Mouse (Mus musculus): ENCODE measurements at regions not wholly inside any gene's neighbourhood (a gene's known extent, or its start where the extent isn't known, plus 50 kb on each side); places are given as distances from the start of the nearest gene placed in this dataset.

DNA sequence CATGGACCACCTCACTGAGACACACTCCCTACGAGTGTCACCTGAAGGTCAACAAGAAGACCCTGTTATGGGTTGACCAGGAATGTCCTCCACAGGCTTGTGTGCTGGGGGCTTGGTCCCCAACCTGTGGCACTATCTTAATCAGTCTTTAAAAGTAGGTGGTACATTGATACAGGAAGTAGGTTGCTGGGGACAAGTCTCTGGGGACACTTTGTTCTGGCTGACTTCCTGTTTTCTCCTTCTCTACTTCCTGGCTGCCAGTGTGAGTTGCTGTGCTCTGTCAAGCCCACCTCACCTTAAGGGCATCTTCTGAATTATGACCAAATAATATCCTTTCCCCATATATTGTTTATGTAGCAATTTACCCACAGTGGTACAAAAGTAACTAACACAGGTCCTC lies 96.1 kb downstream of the Cct6b start:
- intact Hi-C loops (cut with DNase I) = no loop called here
- no peak for DNase-seq (ENCODE audit: low spot score in 2 of 2)

DNA sequence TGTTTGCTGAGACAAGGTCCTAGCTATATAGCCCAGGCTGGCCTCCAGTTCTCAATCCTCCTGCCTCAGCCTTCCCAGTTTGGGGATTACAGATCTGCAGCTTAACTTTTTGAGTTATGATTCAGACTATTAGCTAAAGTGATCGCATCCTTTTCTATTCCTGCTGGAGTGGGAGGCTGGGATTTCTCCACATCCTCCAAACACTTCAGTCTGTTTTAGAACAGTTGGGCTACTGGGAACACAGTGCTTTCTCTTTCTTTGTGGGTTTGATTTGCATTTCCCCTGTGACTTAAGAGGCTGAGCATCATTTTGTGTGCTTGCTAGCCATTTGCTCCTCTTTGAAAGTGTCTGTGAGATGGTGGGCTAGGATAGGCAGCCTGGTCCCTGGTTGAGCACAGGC lies 100.0 kb downstream of the Cct6b start:
- DNase-seq (ENCODE audit: low spot score in 2 of 2) = peak in 1 of 2 experiments; percentile 21

DNA sequence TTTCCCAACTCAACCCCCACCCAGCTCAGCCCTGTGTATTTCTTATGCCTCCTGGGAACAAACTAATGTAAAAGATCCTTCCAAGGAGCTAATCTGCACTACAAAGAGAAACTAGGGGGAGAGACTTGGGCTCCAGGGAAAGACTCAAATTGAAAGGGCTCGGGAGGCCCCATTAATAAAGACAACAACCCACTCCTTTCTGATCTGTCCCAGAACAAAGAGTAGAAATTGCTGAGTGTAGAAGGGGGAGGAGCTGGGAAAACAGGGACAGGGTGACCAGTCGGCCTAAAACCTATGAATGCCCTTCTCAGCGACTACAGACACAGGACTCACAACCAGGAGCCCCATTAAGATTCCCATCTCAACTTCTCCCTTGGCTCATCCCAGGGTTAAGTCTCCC lies 102.0 kb downstream of the Cct6b start:
- no peak for DNase-seq (ENCODE audit: low spot score in 2 of 2)
- intact Hi-C loops (cut with DNase I) = no loop called here

More for the DNA sequence above, 100.0 kb downstream of the Cct6b start:
- intact Hi-C loops (cut with DNase I) = no loop called here

DNA sequence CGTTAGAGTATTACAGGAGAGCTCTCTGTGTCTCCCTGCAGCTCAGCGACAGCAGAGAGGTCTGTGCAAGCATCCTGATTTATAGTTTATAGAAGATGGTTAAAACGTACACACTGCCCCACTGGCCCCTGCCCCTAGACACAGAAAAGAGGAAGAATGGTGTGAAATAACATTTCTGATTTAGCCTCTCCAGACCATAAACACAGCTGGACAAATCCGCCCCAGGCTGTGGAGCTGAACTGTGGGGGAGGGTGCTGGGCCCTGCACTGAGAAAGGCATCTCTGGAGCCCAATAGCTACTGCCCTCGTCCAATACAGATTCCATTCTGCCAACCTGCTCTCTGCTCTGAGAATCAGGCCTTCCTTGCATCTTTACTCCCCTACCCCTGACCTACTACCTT lies 112.4 kb downstream of the Cct6b start:
- intact Hi-C loops (cut with DNase I) = no loop called here
- no peak for DNase-seq (ENCODE audit: low spot score in 2 of 2)

DNA sequence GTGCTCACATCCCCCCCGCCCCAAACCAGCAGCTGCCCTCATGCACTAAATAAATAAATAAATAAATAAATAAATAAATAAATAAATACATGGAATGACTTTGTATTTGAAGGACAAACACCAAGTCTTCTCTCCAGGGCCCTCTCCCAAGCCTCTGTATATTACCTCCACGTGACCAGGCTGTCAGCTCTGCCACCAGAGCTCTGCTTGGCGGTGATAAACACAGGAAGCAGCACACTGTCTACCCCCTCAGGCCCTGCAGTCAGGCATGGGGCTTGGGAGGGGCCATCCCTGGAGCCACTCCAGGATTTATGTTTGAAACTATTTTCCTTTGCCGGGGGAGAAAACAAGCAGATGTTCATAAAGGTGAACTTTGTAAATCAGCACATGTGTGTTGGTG lies 125.6 kb downstream of the Cct6b start:
- DNase-seq (ENCODE audit: low spot score in 2 of 2) = no peak
- intact Hi-C loops (cut with DNase I) = no loop called here

DNA sequence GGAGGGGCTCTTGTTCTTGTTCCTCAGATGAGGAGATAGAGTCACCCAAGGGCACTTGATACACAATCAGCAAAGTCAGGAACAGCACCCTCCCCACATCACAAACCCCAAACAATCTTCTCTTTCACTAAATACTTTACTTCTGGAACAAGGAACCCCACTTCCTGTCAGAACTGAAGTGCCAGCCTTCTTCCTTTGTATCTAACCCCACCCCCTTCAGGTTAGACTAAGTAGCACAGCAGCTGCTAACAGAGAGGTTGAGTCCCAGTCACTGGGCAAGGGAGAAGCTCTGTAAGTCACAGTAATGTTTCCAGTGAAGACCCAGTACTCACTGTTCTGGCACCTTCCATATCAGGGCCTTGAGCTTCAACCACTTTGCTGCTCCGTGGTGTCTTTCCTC lies 131.9 kb downstream of the Cct6b start:
- intact Hi-C loops (cut with DNase I) = no loop called here
- no peak for DNase-seq (ENCODE audit: low spot score in 2 of 2)

DNA sequence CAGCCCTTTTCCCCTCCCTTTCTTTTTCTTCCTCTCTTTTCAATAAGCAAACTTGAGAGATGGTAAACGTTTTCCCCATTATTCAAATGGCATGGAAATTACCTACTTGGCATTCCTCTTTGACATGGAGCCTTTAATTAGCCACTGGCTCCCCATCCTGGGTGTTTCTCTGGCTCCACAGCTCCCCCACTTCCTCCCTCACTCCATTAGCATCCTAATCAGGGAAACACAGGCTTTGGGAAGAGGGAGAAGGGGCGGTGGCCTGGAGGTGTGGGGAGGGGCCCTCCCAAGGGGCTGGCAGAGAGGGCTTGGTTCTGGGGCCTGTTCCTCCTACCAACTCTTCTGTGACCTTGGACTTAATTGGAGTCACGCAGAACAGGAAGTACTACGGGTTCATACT lies 132.7 kb downstream of the Cct6b start:
- DNase-seq (ENCODE audit: low spot score in 2 of 2) = no peak
- intact Hi-C loops (cut with DNase I) = no loop called here

DNA sequence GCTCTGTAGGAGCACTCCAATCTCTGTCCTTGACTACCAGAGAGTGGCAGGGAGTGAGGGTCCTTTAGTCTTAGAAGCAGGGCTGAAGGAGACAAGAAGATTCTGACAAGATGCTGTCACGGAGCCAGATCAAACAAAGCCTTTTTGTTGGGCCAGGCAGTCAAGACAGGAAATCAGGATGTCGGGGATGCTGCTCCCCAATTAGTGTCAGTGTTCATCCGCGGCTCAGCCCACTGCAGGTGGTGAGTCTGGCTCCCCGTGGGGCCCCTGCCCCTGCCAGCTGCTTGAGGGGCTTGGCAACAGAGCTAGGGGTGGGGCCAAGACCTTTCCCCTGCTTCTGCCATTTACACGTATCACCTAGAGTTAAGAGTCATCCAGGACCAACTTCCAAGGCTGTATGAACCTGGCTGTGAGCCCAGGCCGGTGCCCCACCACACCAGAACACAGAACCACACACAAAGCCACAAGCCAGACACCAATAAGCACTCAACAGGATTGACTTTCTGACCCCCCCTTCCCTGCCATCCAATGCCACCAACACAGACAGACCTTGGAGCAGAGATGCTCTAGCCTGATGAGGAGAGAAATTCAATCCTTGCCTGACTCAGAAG lies 137.5 kb downstream of the Cct6b start:
- intact Hi-C loops (cut with DNase I) = no loop called here
- no peak for DNase-seq (ENCODE audit: low spot score in 2 of 2)

DNA sequence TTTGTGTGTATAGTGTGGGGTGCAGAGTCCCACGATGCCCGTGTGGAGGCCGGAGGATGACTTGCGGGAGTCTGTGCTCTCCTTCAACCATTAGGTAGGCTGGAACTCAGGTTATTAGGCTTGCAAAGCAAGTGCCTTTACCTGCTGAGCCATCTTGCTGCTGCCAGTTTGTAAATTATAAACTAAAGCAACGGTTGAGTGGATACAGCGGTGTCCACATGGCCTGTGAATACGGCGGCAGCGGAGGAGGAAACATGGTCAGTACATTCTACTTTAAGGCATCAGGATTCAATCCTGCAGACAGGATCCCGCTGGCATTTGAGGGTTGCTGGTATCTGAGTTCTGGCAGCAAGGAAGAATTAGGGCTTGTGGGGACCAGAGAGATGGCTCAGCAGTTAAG lies 143.1 kb downstream of the Cct6b start:
- intact Hi-C loops (cut with DNase I) = no loop called here
- DNase-seq (ENCODE audit: low spot score in 2 of 2) = no peak

DNA sequence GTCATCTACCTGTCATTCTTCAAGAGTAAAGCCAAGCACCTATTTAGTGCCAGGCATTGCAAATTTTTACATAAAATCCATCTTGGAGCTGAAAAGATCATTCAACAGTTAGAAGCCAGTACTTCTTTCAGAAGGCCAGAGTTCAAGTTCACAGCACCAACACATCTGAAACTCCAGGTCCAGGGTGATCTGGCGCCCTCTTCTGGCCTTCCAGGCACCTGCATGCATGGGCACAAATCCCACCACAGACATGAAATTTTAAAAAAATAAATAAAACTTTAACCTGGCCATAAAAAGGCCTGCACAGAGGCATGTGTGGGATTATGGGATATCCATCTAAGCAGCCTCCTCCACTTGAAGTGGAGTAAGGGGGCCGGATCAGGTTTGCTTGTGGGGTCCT lies 144.7 kb downstream of the Cct6b start:
- intact Hi-C loops (cut with DNase I) = no loop called here
- DNase-seq (ENCODE audit: low spot score in 2 of 2) = no peak

DNA sequence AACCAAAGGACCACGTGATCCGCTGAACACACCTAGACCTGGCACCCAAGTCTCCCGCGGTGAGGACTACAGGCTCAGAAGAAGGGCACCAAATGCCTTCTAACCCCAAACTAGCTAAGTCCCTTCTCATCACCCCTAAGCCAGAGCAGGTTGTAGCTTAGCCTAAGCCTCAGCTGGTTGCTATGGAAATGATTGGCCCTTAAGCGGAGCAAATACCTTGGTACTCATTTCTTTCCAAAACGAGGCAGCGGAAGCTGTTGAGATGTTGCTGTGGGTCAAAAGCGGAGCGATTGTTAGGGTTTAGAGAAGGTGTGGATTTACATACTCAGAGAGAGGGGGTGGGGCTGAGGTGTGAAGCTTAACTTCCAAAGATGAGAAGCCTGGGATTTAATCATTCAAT lies 145.7 kb downstream of the Cct6b start:
- intact Hi-C loops (cut with DNase I) = no loop called here
- no peak for DNase-seq (ENCODE audit: low spot score in 2 of 2)

DNA sequence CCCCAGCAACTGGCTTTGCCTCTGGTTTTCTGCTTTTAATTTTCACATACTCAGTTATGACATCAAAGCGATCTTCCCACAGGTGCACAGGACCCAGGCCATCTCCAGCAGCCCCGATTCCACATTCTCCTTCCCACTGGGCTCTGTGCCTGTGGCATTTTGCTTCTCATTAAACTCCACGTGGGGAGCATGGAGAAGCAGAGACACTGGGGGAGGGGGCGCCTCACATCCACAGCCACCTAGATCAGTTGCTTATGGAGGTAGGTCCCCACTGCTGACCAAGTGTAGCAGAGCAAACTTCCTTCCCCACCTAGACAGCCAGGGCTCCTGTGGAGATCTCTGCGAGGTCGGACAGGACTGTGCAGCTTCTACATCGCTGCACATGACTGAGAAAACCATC lies 147.3 kb downstream of the Cct6b start:
- DNase-seq (ENCODE audit: low spot score in 2 of 2) = no peak
- intact Hi-C loops (cut with DNase I) = no loop called here

DNA sequence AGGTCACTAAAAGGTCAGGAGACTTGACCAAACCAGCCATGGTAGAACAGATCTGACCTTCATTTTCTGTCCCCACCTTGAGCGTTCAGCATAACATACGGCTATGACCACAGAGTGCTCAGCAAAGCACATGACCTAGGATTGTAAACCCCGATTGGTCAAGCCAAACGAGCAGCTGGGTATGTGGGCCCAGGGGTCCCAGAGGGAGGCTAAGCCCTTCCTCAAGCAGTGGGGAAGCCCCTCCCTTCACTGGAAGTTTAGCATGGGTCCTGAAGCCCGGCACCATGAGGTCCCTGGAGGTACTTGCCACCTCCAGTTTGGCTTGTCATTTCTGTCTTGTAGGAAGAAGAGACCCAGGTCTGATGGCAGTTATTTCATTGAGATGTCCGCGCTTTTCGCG lies 149.8 kb downstream of the Cct6b start:
- intact Hi-C loops (cut with DNase I) = loop anchor here (5.0 kb wide), 1 partner anchor 278 kb away; the partner anchor contains the start of genes Fndc8 and Rad51d

DNA sequence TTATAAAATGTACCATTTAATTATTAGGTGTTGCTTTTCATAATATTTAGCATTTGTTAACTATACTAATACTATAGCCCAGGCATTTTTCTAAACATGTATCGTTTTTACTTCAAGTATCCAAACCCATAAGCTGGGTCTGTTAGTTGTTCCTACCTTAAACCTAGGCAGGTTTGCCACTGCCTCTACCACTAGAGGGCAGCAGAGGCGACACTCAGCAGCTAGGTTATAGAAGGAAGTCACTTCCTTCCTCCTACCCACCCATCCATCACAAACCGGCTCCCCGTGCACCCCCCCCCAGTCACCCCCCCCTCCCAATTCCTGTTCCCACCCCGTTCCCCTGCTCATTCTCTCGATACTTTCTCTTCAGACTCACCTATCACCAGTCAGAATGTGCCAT lies 150.6 kb downstream of the Cct6b start:
- peak in 1 of 2 experiments; percentile 55 for DNase-seq (ENCODE audit: low spot score in 2 of 2)
- intact Hi-C loops (cut with DNase I) = loop anchor here (2.0 to 5.0 kb wide), 2 partner anchors 67 to 279 kb away; partner anchors contain the start of genes Fndc8 and Rad51d

More for the DNA sequence above, 149.8 kb downstream of the Cct6b start:
- DNase-seq (ENCODE audit: low spot score in 2 of 2) = no peak

DNA sequence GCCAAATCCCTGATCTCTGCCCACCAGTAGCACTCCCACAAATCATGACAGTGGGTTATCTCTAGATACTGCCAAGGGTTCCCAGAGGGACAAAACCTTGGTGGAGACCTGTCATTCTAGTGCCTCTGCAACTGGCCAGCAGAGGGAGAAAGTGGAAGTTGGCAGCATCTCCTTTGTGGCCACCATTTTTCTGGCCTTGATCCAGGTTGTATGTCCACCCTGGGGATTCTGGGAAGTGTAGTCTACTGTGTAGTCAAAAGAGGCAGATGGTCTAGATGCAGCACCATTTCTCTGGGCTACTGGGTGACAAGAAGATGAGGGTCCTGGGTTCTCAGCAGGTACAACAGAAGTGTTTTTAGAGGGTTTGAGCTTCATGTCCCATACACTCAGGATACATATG lies 152.1 kb downstream of the Cct6b start:
- peak in 1 of 2 experiments; percentile 14 for DNase-seq (ENCODE audit: low spot score in 2 of 2)
- intact Hi-C loops (cut with DNase I) = loop anchor here (2.0 to 5.0 kb wide), 2 partner anchors 69 to 280 kb away; partner anchors contain the start of genes Fndc8 and Rad51d

DNA sequence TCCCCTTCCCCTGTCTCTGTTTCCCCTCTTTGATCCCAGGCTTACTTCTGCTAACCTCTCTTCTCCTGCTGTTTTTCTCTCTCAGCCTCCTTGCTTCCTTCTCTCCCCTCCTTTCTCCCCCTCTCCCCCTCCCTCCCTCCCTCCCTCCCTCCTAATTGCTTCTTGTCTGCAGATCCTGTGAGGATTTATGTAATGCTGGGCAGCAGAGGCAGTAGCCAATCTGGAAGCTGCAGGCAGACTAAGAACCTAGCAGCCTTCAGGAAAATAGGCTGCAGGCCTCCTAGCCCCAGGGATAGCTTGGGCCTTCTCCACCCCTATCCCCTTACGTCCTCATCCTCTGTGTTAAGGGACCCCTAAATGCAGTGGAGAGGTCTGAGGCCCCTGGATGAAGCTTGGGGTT lies 155.2 kb downstream of the Cct6b start:
- DNase-seq (ENCODE audit: low spot score in 2 of 2) = no peak
- intact Hi-C loops (cut with DNase I) = no loop called here

DNA sequence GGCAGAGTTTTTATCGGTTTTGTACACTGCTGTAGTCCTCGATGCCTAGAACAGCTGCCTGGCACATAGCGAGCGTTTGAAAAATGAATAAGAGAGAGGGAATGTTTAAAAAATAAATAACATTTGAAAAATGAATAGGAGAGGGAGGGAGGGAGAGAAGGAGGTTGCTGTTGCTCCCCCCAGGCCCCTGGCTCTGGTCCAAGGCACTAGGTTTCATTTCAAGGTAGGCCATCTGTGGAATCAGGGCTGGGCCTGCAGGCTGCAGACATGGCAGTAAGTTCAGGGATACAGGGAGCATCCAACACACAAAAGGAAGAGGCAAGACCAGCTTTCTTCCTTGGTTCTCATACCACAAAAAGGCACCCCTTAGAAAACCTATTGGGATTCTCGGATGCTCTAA lies 156.5 kb downstream of the Cct6b start:
- no peak for DNase-seq (ENCODE audit: low spot score in 2 of 2)
- intact Hi-C loops (cut with DNase I) = no loop called here

DNA sequence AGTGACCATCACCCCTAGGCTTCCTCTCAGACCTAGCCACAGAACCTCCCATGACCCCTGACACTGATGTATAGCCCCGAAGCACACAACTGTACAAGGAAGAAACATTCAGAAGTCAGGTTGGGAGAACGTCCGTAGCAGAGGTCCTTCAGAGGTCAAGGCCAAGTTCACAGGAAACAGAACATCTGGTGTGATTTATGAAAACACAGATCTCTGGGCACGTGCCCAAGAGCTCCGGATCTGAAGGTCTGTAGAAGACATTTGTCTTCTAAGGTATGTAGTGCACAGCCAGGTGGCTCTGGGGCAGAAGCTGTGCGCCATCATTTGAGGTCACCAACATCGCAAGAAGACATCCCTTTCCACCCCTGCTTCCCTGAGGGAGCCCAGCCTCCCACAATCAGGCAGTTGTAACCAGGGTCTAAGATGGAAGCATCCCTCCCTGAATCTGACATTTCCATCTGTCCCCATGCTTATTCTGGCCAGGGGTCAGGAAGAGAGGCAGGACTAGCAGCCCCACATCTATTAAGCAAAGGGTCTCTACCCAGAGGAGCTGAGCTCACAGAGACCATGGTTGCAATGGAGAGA lies 159.8 kb downstream of the Cct6b start:
- intact Hi-C loops (cut with DNase I) = no loop called here
- DNase-seq (ENCODE audit: low spot score in 2 of 2) = no peak

DNA sequence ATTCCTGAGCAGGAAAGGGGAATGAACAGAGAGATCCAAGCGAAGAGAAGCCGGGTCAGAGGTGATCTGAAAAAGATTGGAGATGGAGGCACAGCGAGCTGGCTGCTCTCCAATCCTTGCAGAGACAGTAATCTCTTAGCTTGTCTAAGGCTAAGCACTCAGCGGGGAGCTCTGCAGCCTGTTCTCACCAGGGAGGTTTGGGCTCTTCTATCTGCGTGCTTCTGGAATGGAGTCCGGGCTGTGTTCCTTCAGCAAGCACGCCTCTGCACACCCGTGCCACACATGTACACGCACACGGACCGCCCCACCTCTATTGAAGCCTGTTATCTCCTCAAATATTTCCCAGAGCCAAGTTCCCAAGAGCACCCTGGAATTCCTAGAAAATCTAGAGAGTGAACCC lies 161.3 kb downstream of the Cct6b start:
- peak in 1 of 2 experiments; percentile 9 for DNase-seq (ENCODE audit: low spot score in 2 of 2)

DNA sequence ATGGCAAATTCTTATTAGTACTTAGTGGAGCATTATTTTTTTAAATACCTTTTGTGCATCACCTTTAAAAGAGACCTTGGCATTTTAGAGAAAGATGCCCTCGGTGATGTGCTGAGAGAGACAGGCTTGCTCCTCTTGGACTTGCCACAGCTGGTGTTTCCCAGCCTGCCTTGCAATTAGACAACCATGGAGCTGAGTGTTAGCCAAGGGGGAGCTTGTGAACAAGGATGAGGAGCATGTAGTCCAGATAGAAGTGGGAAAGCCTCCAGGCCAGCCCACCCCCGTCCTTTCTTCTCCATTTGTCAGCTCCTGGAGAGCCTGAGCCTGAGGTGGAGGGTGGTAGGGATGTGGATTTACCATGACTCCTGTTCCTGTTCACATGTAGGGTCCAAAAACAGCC lies 161.9 kb downstream of the Cct6b start:
- intact Hi-C loops (cut with DNase I) = no loop called here
- DNase-seq (ENCODE audit: low spot score in 2 of 2) = peak in 1 of 2 experiments; percentile 15

More for the DNA sequence above, 161.3 kb downstream of the Cct6b start:
- intact Hi-C loops (cut with DNase I) = no loop called here

DNA sequence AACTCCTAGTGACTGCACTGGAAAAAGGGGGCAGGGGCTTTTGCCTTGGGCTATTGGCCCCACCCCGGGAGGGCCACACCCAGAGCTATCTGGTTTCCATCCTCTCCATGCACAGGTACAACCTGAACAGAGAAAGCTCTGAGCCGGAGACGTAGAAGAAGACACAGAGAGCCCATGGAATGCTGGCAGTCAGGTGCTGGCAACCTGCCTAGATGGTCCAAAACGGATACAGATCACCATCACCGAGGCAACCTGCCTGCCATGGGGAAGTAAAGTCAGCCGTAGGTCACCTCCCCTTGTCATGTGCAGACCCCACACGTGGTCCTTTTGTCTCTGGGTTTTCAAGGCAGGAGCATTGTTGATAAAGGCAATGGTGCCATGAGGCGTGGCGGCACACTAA lies 164.0 kb downstream of the Cct6b start:
- intact Hi-C loops (cut with DNase I) = no loop called here
- no peak for DNase-seq (ENCODE audit: low spot score in 2 of 2)

DNA sequence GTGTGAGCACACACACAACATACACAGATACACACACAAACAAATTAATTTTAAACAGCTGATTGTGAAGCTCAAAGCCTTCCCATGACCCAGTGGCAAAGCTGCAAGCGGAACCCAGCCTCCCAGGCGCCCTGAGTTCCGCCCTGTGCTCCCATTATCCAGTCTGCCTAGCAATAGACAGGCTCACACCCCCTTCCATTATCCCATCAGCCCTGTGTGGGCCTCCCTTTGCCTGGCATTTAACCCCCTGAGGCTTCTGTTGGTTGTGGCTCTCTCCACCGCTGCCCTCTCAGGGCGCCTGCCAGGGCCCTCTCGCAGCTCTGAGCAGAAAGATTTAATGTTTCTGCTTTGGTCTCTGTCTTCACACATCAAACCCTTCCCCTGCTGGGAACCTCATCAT lies 166.4 kb downstream of the Cct6b start:
- DNase-seq (ENCODE audit: low spot score in 2 of 2) = no peak
- intact Hi-C loops (cut with DNase I) = no loop called here
